Comparison of ENCODE assay signal across 11 mouse cellular contexts in genomic region chr2:4563322-4563721, GRCm38 (mm10).
A peak's percentile ranks its signal among the peaks of the same experiment; 100 is the strongest.
DNase-seq lines count a peak whose midpoint lies in the region; ATAC-seq and TF ChIP-seq lines count a peak whose summit lies in the region.
"Had no signal": no experiment of that assay in that cellular context is flagged by ENCODE, and none has a peak within 500 bp of the region (broad histone marks: within the 10 kb centered on the region; RNA-seq: fewer than 3 reads in every experiment).

No protein-coding gene starts in this region.

- WGBS in kidney, embryonic 16.5 days = 23% methylated on average over 1 of the region's 1 CpGs
- 37% methylated on average over 1 of the region's 1 CpGs for WGBS in embryonic facial prominence, embryonic 12.5 days
- 56% methylated on average over 1 of the region's 1 CpGs for WGBS in forebrain, embryonic 14.5 days
- WGBS in liver, embryonic 14.5 days (ENCODE audit: insufficient replicate concordance) = 26% methylated on average over 1 of the region's 1 CpGs

- no peak for ATAC-seq in kidney, embryonic 16.5 days (ENCODE audit: low FRiP score, low TSS enrichment)
- ATAC-seq in embryonic facial prominence, embryonic 12.5 days (ENCODE audit: insufficient number of reproducible peaks, insufficient read depth, low FRiP score, low TSS enrichment) = no peak
- ATAC-seq in forebrain, embryonic 14.5 days = no peak
- ATAC-seq in liver, embryonic 14.5 days (ENCODE audit: insufficient read depth) = no peak

- H3K27me3 ChIP-seq in kidney, embryonic 16.5 days (ENCODE audit: insufficient read depth, low read length) = no peaks in the 10 kb centered on the region
- no peaks in the 10 kb centered on the region for H3K27me3 ChIP-seq in embryonic facial prominence, embryonic 12.5 days
- no peaks in the 10 kb centered on the region for H3K27me3 ChIP-seq in forebrain, embryonic 14.5 days (replicated peaks; ENCODE audit: control insufficient read depth, insufficient read depth, low read length)
- no peaks in the 10 kb centered on the region for H3K27me3 ChIP-seq in liver, embryonic 14.5 days (ENCODE audit: control insufficient read depth, insufficient read depth, low read length)

- no peak overlapping the region for H3K27ac ChIP-seq in kidney, embryonic 16.5 days (ENCODE audit: low read length)
- peak overlapping the region; percentile 9; the same call in 1 of the 2 replicates for H3K27ac ChIP-seq in embryonic facial prominence, embryonic 12.5 days
- H3K27ac ChIP-seq in forebrain, embryonic 14.5 days (ENCODE audit: low read depth, low read length) = no peak overlapping the region
- H3K27ac ChIP-seq in liver, embryonic 14.5 days = peak overlapping the region; percentile 98
- H3K27ac ChIP-seq: layer of hippocampus, adult 2 months had no signal

- peaks cover 62% of the 10 kb centered on the region for H3K4me1 ChIP-seq in kidney, embryonic 16.5 days (ENCODE audit: insufficient read depth, low read length)
- peaks cover 41% of the 10 kb centered on the region for H3K4me1 ChIP-seq in embryonic facial prominence, embryonic 12.5 days
- peaks cover 22% of the 10 kb centered on the region for H3K4me1 ChIP-seq in forebrain, embryonic 14.5 days (ENCODE audit: control insufficient read depth, insufficient read depth, low read length)
- peaks cover 27 to 42% of the 10 kb centered on the region in 2 experiments for H3K4me1 ChIP-seq in liver, embryonic 14.5 days (replicated peaks; ENCODE audit: control insufficient read depth in 2 of 2, insufficient read depth in 2 of 2, low read length in 1 of 2)

- peak overlapping the region; percentile 65 for H3K4me3 ChIP-seq in kidney, embryonic 16.5 days (ENCODE audit: low read length)
- H3K4me3 ChIP-seq in embryonic facial prominence, embryonic 12.5 days = peak overlapping the region; percentile 46; the same call in 1 of the 2 replicates
- H3K4me3 ChIP-seq in forebrain, embryonic 14.5 days (ENCODE audit: low read depth, low read length) = peak overlapping the region; percentile 42; the same call in 1 of the 2 replicates
- peak overlapping the region; percentile 83 to 88 for H3K4me3 ChIP-seq in liver, embryonic 14.5 days (ENCODE audit: insufficient read depth in 1 of 2, low read depth in 2 of 2, low read length in 2 of 2)

- TF ChIP-seq EP300 in liver, embryonic 14.5 days (IDR thresholded peaks at IDR 0.05; ENCODE audit: low read depth) = no peak

- no peak for DNase-seq in kidney, postnatal 25 days
- no peak for DNase-seq in forebrain, embryonic 14.5 days (ENCODE audit: low spot score)
- no peak for DNase-seq in liver, embryonic 14.5 days (ENCODE audit: low read depth in 3 of 3, low spot score in 3 of 3)
- DNase-seq in embryo, embryonic 9.5 days (ENCODE audit: extremely low spot score) = no peak
- DNase-seq in testis, postnatal 10 days (ENCODE audit: low spot score) = no peak
- DNase-seq: adrenal gland, postnatal 25 days; cerebellum, postnatal 36 days had no signal

- TF ChIP-seq CTCF in liver, embryonic 14.5 days (IDR thresholded peaks at IDR 0.05; ENCODE audit: low read depth) = no peak

- H3K9ac ChIP-seq in kidney, embryonic 16.5 days (replicated peaks; ENCODE audit: low read length) = no peak overlapping the region
- no peak overlapping the region for H3K9ac ChIP-seq in embryonic facial prominence, embryonic 12.5 days
- no peak overlapping the region; the same call in 1 of the 2 replicates for H3K9ac ChIP-seq in forebrain, embryonic 14.5 days (ENCODE audit: low read length)
- H3K9ac ChIP-seq in liver, embryonic 14.5 days (replicated peaks) = peak overlapping the region; percentile 93

- H3K4me2 ChIP-seq in kidney, embryonic 16.5 days (replicated peaks; ENCODE audit: low read depth, low read length) = peak overlapping the region; percentile 78
- H3K4me2 ChIP-seq in embryonic facial prominence, embryonic 12.5 days (replicated peaks) = peak overlapping the region; percentile 72
- peak overlapping the region; percentile 75 for H3K4me2 ChIP-seq in forebrain, embryonic 14.5 days (ENCODE audit: low read length)
- H3K4me2 ChIP-seq in liver, embryonic 14.5 days (ENCODE audit: low read depth) = peak overlapping the region; percentile 92

- H3K9me3 ChIP-seq in kidney, embryonic 16.5 days (ENCODE audit: low read length) = no peaks in the 10 kb centered on the region
- no peaks in the 10 kb centered on the region for H3K9me3 ChIP-seq in embryonic facial prominence, embryonic 12.5 days
- no peaks in the 10 kb centered on the region for H3K9me3 ChIP-seq in forebrain, embryonic 14.5 days (replicated peaks; ENCODE audit: control insufficient read depth, low read length)
- H3K9me3 ChIP-seq in liver, embryonic 14.5 days (ENCODE audit: control insufficient read depth, low read length) = no peaks in the 10 kb centered on the region
- H3K9me3 ChIP-seq: G1E had no signal

- peaks cover 24% of the 10 kb centered on the region for H3K36me3 ChIP-seq in kidney, embryonic 16.5 days (ENCODE audit: insufficient read depth, low read length)
- peaks cover 21% of the 10 kb centered on the region for H3K36me3 ChIP-seq in embryonic facial prominence, embryonic 12.5 days
- peaks cover 34% of the 10 kb centered on the region for H3K36me3 ChIP-seq in forebrain, embryonic 14.5 days (ENCODE audit: control insufficient read depth, insufficient read depth, low read length)
- peaks cover 56% of the 10 kb centered on the region for H3K36me3 ChIP-seq in liver, embryonic 14.5 days (replicated peaks; ENCODE audit: control insufficient read depth, insufficient read depth, low read depth)

Comparison
In these comparisons a context has a peak if more than half of its experiments do, and no peak if none do; other contexts are left out.
1. H3K27ac ChIP-seq: peak in embryonic facial prominence, embryonic 12.5 days (single experiment) and liver, embryonic 14.5 days (single experiment); none in kidney, embryonic 16.5 days (single experiment) and forebrain, embryonic 14.5 days (single experiment).
2. Peak in every context shown above with its lines, with median percentiles within 50 percentile points of each other: H3K4me2 ChIP-seq and H3K4me3 ChIP-seq.